Mouse (Mus musculus): ENCODE data around the gene Rassf8. TPM values are rescaled to one million over a fixed set of nuclear protein-coding genes. Genes with fewer than 3 reads are reported as not detected.
A peak's percentile ranks its signal among the peaks of the same experiment; 100 is the strongest.

The Rassf8 gene
- polyA plus RNA-seq, 1 experiment from 2014 or later: 13.6 TPM

DNA sequence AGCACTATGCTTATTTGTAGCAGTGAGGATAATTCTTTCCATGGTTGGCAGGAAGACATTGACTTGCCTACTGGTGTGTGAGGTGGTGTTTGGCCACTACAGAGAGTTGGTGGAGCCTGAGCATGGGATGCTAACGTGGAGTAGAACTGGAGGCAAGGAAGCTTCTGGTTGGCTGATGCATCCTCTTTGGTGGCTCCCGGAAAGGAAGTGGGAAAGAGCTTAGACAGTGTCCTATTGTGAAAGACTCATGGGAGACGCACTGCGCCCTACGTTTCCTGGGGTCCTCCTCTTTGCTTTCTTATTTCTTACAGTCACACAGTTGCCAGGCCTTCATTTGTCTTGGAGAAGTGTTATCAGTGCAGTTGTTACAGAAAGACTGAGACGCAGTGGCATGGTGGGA is 20.4 kb downstream of the Rassf8 start:
- Histone ChIP-seq H3K27ac (no peak overlapping the region), H3K4me2 (no peak overlapping the region), H3K4me1 (peaks cover 44% of the 10 kb centered on the region), H3K9ac (no peak overlapping the region), H3K9me3 (no peaks in the 10 kb centered on the region), H3K27me3 (no peaks in the 10 kb centered on the region), H3K36me3 (no peaks in the 10 kb centered on the region), H3K4me3 (no peak overlapping the region)
- ATAC-seq (ENCODE audit: insufficient number of reproducible peaks, low FRiP score, low TSS enrichment, low read depth): no peak
- 86% methylated on average over 6 of the region's 6 CpGs for WGBS

DNA sequence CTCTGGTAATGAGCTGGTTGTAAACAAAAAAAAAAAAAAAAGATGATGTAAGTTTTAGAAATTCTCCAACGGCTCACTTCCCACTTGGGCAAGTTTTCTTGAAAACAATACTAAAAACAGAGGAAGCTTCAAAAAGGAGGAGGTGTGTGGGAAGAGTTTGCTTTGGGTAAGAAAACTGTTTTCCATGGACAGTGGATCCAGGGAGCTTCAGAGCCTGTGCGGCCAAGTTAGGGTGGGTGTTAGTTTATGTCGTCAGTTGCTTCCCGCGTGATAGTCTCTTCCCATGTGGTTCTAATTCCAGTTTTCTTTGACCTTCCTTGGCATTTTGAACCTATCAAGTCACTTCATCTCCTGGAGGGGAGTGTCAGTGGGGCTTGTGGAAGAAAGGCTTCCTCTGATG is 21.1 kb downstream of the Rassf8 start:
- Histone ChIP-seq H3K36me3 (no peaks in the 10 kb centered on the region), H3K4me1 (peaks cover 44% of the 10 kb centered on the region), H3K4me2 (no peak overlapping the region), H3K27me3 (no peaks in the 10 kb centered on the region), H3K27ac (peak overlapping the region; percentile 81; the same call in 1 of the 2 replicates), H3K9me3 (no peaks in the 10 kb centered on the region), H3K4me3 (no peak overlapping the region), H3K9ac (no peak overlapping the region)
- 44% methylated on average over 5 of the region's 5 CpGs for WGBS
- no peak for ATAC-seq (ENCODE audit: insufficient number of reproducible peaks, low FRiP score, low TSS enrichment, low read depth)

DNA sequence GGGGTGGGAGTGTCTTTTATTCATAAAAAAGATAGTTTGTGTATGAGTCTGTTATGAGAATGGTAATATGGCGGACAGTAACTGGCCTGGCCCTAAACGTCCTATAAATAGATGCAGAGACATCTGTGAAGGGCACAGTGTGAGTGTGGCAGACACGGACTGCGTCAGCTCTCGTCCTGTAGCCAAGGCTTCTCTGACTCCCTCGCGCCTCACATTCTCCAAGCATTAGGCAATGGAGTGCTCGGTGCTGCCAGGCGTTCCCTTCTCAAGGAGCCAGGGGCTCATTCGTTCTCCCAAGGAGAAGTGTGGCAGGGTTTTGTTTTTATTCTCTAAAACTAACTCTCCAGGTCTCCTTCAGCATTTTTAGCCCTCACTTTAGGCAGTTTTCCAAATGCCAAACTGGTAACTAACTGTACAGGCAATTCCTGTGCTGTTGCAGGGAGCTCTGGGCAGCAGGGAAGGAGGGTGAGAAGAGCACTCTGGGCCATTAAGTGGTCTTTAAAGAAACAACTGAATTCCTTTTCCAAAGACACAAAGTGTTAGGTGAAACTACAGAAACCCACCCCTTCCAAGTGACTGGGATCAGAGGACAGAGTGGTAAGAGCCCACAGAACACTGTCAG is 22.2 kb downstream of the Rassf8 start:
- Histone ChIP-seq H3K9ac (no peak overlapping the region), H3K4me1 (peaks cover 35% of the 10 kb centered on the region), H3K4me2 (no peak overlapping the region), H3K27me3 (no peaks in the 10 kb centered on the region), H3K27ac (peak overlapping the region; percentile 81), H3K9me3 (no peaks in the 10 kb centered on the region), H3K4me3 (no peak overlapping the region), H3K36me3 (no peaks in the 10 kb centered on the region)
- 25% methylated on average over 10 of the region's 10 CpGs for WGBS
- ATAC-seq (ENCODE audit: insufficient number of reproducible peaks, low FRiP score, low TSS enrichment, low read depth): peak; percentile 85

DNA sequence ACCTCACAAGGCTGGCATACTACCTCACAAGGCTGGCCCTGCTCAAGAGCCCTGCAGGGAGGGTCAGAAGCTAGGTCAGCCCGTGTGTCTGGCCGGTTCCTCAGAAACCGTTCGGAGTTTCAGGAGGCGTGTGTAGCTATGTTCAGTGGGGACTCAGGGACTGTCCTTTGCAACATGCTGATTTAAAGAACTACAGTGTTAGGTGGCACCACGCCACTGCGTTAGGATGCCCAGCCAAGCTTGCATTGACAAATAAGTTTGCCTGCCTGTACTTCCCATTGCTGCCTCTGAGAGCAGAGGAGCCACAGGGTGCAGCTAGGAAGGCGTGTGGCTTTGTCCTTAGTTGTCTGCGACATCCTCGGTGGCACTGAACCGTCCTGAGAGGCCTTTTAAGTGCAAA is 23.3 kb downstream of the Rassf8 start:
- Histone ChIP-seq H3K4me2 (no peak overlapping the region), H3K36me3 (no peaks in the 10 kb centered on the region), H3K27me3 (no peaks in the 10 kb centered on the region), H3K27ac (peak overlapping the region; percentile 51), H3K4me1 (peaks cover 35% of the 10 kb centered on the region), H3K9me3 (no peaks in the 10 kb centered on the region), H3K4me3 (no peak overlapping the region), H3K9ac (no peak overlapping the region)
- WGBS: 77% methylated on average over 11 of the region's 11 CpGs
- ATAC-seq (ENCODE audit: insufficient number of reproducible peaks, low FRiP score, low TSS enrichment, low read depth): no peak

DNA sequence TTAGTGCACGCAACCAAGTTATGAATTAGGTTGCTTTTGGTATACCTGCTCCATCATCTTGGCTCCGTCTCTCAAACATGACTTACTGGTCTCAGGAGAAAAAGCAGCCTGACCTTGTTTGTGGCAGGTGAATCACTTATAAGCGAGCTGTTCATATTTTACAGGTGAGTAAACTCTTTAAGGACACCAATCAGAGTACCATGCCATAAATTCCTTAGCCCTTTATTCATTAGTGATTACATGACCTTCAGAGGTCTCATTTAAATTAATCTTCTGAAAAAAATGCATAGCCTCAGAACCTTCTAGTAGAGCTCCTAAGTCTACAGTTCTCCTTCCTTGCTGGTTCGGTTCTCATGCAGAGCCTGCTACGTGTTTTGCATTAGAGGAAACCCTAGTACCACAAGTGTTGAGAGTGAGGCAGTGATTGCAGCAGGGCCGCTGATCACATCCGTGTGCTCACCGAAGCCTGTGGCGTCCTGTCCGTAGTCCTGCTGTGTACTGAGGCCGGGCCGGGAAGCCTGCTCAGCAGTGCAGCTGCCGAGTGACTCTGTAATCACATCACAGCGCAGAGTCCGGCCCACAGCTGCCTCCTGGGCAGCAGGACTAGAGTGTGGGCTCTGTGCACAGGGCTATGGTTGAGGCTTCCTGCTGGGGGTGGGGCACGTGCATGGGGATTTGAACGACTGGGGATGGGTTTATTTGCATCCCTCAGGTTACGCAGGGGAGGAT is 23.9 kb downstream of the Rassf8 start:
- Histone ChIP-seq H3K36me3 (no peaks in the 10 kb centered on the region), H3K27me3 (no peaks in the 10 kb centered on the region), H3K4me2 (no peak overlapping the region), H3K9me3 (no peaks in the 10 kb centered on the region), H3K4me1 (peaks cover 35% of the 10 kb centered on the region), H3K4me3 (no peak overlapping the region), H3K9ac (no peak overlapping the region), H3K27ac (peak overlapping the region; percentile 51; the same call in 1 of the 2 replicates)
- 40% methylated on average over 18 of the region's 18 CpGs for WGBS
- no peak for ATAC-seq (ENCODE audit: insufficient number of reproducible peaks, low FRiP score, low TSS enrichment, low read depth)

DNA sequence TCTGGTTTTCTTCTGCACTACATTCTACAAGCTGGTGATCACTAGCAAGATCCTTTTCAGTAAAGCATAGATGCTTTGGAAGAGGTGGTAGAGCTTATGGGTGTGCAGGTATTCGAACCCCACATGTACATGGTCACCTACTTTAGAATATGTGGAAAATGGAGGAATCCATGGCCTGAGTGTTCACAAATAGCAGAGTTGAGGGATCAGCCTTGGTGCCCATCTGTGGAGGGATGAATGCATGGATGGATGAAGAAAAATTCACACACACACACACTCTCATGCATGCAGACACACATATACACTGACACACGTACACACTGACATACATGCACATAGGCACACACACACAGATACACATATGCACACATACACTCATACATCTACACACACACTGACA is 27.9 kb downstream of the Rassf8 start:
- ATAC-seq (ENCODE audit: insufficient number of reproducible peaks, low FRiP score, low TSS enrichment, low read depth): no peak
- Histone ChIP-seq H3K4me3 (no peak overlapping the region), H3K27ac (no peak overlapping the region), H3K4me2 (no peak overlapping the region), H3K9me3 (no peaks in the 10 kb centered on the region), H3K4me1 (peaks cover 21% of the 10 kb centered on the region), H3K36me3 (no peaks in the 10 kb centered on the region), H3K27me3 (no peaks in the 10 kb centered on the region), H3K9ac (no peak overlapping the region)
- 93% methylated on average over 2 of the region's 2 CpGs for WGBS

DNA sequence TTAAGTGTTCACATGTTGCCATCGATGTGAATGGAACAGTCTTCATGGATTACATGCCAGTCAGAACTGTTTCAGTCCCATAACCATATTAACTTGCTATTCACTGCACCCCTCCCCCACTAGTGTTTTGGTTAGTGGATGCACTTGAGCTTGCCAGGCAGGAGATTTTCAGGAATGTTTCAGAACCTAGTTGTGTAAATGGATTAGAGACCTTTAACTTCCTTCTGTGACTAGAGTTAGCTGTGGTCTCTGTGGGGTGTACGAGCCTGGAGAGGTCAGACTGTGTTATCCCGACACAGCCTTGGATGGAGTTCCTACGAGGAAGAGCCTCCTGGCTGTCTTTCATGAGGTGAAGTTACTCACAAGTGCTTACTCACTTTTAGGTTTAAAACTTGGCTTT is 29.7 kb downstream of the Rassf8 start:
- Histone ChIP-seq H3K9me3 (no peaks in the 10 kb centered on the region), H3K4me3 (no peak overlapping the region), H3K4me2 (no peak overlapping the region), H3K9ac (no peak overlapping the region), H3K27me3 (no peaks in the 10 kb centered on the region), H3K4me1 (peaks cover 19% of the 10 kb centered on the region), H3K36me3 (no peaks in the 10 kb centered on the region), H3K27ac (no peak overlapping the region)
- WGBS: 80% methylated on average over 4 of the region's 4 CpGs
- no peak for ATAC-seq (ENCODE audit: insufficient number of reproducible peaks, low FRiP score, low TSS enrichment, low read depth)

DNA sequence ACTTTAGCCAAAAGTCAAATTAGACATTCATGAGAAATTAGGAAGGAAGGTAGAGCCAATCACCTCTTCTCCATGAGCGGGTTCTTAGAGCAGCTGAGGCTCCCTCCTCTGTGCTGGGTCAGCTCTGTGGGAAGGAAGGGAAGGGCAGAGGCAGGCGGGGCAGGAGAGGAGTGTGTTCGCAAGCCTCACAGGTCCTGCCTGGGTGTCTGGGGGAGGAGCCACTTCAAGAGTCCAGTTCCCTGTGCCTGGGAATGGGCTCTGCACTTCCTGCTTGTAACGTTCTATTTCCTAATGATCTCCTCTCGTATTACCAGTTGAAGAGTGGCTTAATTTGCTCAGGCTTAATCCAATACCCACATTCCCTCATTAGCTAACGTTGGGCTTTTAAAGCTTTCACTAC is 32.8 kb downstream of the Rassf8 start:
- Histone ChIP-seq H3K9me3 (no peaks in the 10 kb centered on the region), H3K27me3 (no peaks in the 10 kb centered on the region), H3K4me2 (no peak overlapping the region), H3K4me3 (no peak overlapping the region), H3K36me3 (no peaks in the 10 kb centered on the region), H3K9ac (no peak overlapping the region), H3K27ac (no peak overlapping the region), H3K4me1 (peaks cover 26% of the 10 kb centered on the region)
- WGBS: 25% methylated on average over 6 of the region's 6 CpGs
- no peak for ATAC-seq (ENCODE audit: insufficient number of reproducible peaks, low FRiP score, low TSS enrichment, low read depth)

DNA sequence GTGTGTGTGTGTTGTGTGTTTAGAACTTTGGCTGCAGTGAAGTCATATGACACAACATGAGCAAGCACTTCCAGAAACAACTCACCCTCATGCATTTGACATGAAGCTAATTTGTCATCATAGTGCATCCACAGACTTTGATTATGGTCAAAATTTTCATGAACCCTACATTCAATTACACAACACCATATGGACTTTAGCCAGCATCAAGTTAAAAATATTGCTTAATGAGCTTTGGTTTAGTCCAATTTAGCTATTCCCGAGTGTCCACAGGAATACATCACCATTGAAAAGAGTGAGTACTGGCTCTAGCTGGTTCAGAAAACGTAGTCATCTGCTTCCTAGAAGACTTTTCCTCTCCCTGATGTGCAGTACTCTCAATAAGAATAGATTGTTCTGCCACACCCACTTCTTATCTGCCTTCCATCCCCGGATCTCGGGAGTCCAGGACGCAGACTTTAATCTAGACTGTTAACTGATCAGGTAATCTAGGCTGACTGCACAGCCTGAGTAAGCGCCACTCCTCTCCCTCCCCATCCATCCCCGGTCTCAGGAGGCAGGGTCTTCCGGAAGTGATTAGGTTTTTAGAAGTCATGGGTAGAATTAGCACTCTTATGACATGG is 33.7 kb downstream of the Rassf8 start:
- 59% methylated on average over 8 of the region's 8 CpGs for WGBS
- ATAC-seq (ENCODE audit: insufficient number of reproducible peaks, low FRiP score, low TSS enrichment, low read depth): no peak

DNA sequence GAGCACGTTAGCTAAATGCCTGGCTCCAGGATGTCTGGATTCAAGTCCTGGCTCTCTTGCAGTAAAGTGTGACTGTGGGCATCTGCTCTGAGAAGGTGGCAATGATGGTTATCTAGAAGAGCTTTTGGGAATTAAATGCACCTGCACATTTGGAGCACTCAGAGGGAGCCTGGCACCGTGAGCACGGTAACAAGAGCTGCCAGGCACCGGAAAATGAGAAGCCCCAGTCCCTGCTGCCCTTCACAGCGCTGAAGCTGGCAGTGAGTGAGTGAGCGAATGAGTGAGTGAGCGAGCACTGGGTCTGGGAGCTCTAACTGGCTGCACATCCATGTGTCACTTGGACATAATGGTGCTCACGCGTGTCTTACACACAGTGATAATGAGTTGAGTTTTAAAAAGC is 34.7 kb downstream of the Rassf8 start:
- Histone ChIP-seq H3K9ac (no peak overlapping the region), H3K4me1 (peaks cover 25% of the 10 kb centered on the region), H3K36me3 (no peaks in the 10 kb centered on the region), H3K9me3 (no peaks in the 10 kb centered on the region), H3K4me2 (no peak overlapping the region), H3K27ac (peak overlapping the region; percentile 61), H3K4me3 (no peak overlapping the region), H3K27me3 (no peaks in the 10 kb centered on the region)
- 65% methylated on average over 9 of the region's 9 CpGs for WGBS
- ATAC-seq (ENCODE audit: insufficient number of reproducible peaks, low FRiP score, low TSS enrichment, low read depth): no peak

More for the DNA sequence above, 33.7 kb downstream of the Rassf8 start:
- H3K27me3 ChIP-seq: no peaks in the 10 kb centered on the region
- H3K27ac ChIP-seq: no peak overlapping the region
- no peak overlapping the region for H3K4me3 ChIP-seq
- H3K4me2 ChIP-seq: no peak overlapping the region
- no peaks in the 10 kb centered on the region for H3K36me3 ChIP-seq
- H3K9ac ChIP-seq: no peak overlapping the region
- no peaks in the 10 kb centered on the region for H3K9me3 ChIP-seq
- H3K4me1 ChIP-seq: peaks cover 26% of the 10 kb centered on the region

DNA sequence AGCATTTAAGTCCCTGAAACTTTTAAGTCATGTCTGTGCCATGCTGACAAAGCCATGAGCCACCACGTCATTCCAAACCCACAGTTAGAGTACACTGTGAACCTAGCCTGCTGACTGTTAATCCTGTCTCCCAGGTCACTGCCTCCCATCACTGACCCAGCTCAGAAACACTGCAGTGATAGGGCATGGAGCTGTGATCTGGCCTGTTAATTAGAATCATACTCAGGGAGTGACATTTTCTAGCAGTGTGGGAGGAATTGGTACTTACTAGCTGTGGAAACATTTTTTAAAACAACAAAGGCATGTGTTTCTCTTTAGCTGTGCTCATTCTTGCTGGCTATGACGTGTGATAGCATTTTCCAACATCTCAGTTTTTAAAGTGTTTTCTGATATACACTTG is 35.4 kb downstream of the Rassf8 start:
- Histone ChIP-seq H3K9ac (no peak overlapping the region), H3K36me3 (no peaks in the 10 kb centered on the region), H3K27me3 (no peaks in the 10 kb centered on the region), H3K27ac (peak overlapping the region; percentile 61), H3K9me3 (no peaks in the 10 kb centered on the region), H3K4me1 (peaks cover 23% of the 10 kb centered on the region), H3K4me3 (no peak overlapping the region), H3K4me2 (no peak overlapping the region)
- WGBS: 54% methylated on average over 2 of the region's 2 CpGs
- no peak for ATAC-seq (ENCODE audit: insufficient number of reproducible peaks, low FRiP score, low TSS enrichment, low read depth)

DNA sequence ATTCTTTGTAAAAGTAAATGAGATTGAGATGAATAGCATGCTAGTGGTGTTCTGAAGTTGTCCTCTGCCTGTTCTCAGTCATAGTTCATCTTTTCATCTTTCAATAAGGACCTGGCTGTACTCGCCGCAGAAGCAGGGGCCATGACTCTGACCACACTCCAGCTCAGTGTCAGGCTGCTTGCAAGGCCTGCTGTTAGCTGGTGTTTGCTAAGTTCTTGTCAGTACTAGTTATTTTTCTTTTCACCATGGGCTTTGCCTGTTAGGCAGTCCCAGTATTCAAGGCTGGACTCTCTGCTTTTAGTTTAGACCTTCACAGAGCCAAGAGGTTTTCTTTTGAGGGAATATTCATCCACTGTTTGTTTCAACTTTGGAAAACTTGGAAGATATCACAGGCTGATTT is 40.8 kb downstream of the Rassf8 start:
- Histone ChIP-seq H3K27ac (no peak overlapping the region), H3K4me3 (no peak overlapping the region), H3K36me3 (no peaks in the 10 kb centered on the region), H3K27me3 (no peaks in the 10 kb centered on the region), H3K9me3 (no peaks in the 10 kb centered on the region), H3K4me1 (peaks cover 5% of the 10 kb centered on the region), H3K4me2 (no peak overlapping the region), H3K9ac (no peak overlapping the region)
- 93% methylated on average over 2 of the region's 2 CpGs for WGBS
- no peak for ATAC-seq (ENCODE audit: insufficient number of reproducible peaks, low FRiP score, low TSS enrichment, low read depth)

All from limb, embryonic 15.5 days (tissue).